Comparison of ENCODE assay signal across 9 mouse cellular contexts in the genomic region with DNA sequence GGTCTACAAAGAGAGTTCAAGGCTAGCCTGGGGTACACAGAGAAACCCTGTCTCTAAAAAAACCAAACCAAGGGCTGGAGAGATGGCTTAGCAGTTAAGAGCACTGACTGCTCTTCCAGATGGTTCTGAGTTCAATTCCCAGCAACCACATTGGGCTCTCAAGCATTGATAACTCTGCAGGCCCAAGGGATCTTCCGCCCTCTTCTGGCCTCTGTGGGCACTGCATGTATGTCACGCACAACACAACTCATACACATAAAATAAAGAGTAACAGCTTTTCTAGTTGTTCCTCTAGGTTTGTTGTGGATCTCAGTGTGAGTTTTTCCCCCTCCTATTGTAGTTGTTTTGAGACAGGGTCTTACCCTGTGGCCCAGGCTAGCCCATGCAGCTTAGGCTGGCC.
DNase-seq lines count a peak whose midpoint lies in the region; ATAC-seq and TF ChIP-seq lines count a peak whose summit lies in the region.
"Had no signal": no experiment of that assay in that cellular context is flagged by ENCODE, and none has a peak within 500 bp of the region (broad histone marks: within the 10 kb centered on the region; RNA-seq: fewer than 3 reads in every experiment).

No protein-coding gene starts in this region.

- peaks cover 5% of the 10 kb centered on the region; the same call in 1 of the 2 replicates for H3K27me3 ChIP-seq in heart, adult 2 months (ENCODE audit: control insufficient read depth, insufficient read depth, low read length)
- peaks cover 56% of the 10 kb centered on the region for H3K27me3 ChIP-seq in heart, embryonic 10.5 days (ENCODE audit: insufficient read depth, poor library complexity, severe bottlenecking)
- H3K27me3 ChIP-seq in midbrain, embryonic 10.5 days (ENCODE audit: low read depth, poor library complexity, severe bottlenecking): peaks cover 66% of the 10 kb centered on the region
- H3K27me3 ChIP-seq in midbrain, embryonic 11.5 days (ENCODE audit: control insufficient read depth, insufficient read depth, low read length): no peaks in the 10 kb centered on the region; the same call in 1 of the 2 replicates
- no peaks in the 10 kb centered on the region for H3K27me3 ChIP-seq in splenic B cell, adult 2 months (ENCODE audit: control insufficient read depth, insufficient read depth, low read length, poor library complexity, severe bottlenecking)

- no peak overlapping the region for H3K4me3 ChIP-seq in heart, adult 2 months
- H3K4me3 ChIP-seq in heart, embryonic 10.5 days: no peak overlapping the region
- H3K4me3 ChIP-seq in midbrain, embryonic 10.5 days: no peak overlapping the region
- H3K4me3 ChIP-seq in midbrain, embryonic 11.5 days (ENCODE audit: low read depth, low read length): no peak overlapping the region

- H3K79me2 ChIP-seq in heart, adult 2 months (replicated peaks; ENCODE audit: control insufficient read depth, insufficient read depth, low read length): no peaks in the 10 kb centered on the region

- intact Hi-C loops in heart, adult 2 months (cut with DNase I): no loop called here
- intact Hi-C loops in left cerebral cortex, postnatal 25 days (cut with DNase I): loop anchor here (5.0 kb wide), 1 partner anchor 90 kb away; a partner anchor contains a TSS

- H3K4me1 ChIP-seq in heart, adult 2 months (ENCODE audit: control insufficient read depth, insufficient read depth, low read length): peaks cover 3% of the 10 kb centered on the region
- H3K4me1 ChIP-seq in heart, embryonic 10.5 days: peaks cover 46% of the 10 kb centered on the region
- peaks cover 48% of the 10 kb centered on the region for H3K4me1 ChIP-seq in midbrain, embryonic 10.5 days
- peaks cover 19% of the 10 kb centered on the region for H3K4me1 ChIP-seq in midbrain, embryonic 11.5 days (ENCODE audit: control insufficient read depth, insufficient read depth, low read length)

- no peak for TF ChIP-seq EP300 in heart, adult 2 months (IDR thresholded peaks at IDR 0.05; ENCODE audit: insufficient read depth, low read depth, low read length)

- no peak for DNase-seq in heart, adult 2 months
- DNase-seq in heart, embryonic 10.5 days (ENCODE audit: low spot score): no peak
- peak; percentile 36 for DNase-seq in midbrain, embryonic 10.5 days (ENCODE audit: low spot score)
- DNase-seq in midbrain, embryonic 11.5 days (ENCODE audit: low spot score, missing footprints): no peak
- peak; percentile 38 for DNase-seq in NIH3T3 (ENCODE audit: low read depth)
- peak; percentile 48 for DNase-seq in splenic B cell, adult 2 months (ENCODE audit: low read depth, low spot score)
- DNase-seq in left cerebral cortex, postnatal 25 days (ENCODE audit: low spot score in 2 of 2): no peak
- no peak for DNase-seq in gastrocnemius, postnatal 4 days (ENCODE audit: low spot score in 2 of 2)
- DNase-seq: cerebellum, adult 9-11 months had no signal

- no peak overlapping the region for H3K27ac ChIP-seq in heart, adult 2 months
- no peak overlapping the region for H3K27ac ChIP-seq in heart, embryonic 10.5 days
- H3K27ac ChIP-seq in midbrain, embryonic 10.5 days (replicated peaks): no peak overlapping the region
- H3K27ac ChIP-seq in midbrain, embryonic 11.5 days (ENCODE audit: low read depth, low read length): no peak overlapping the region

- TF ChIP-seq CTCF in heart, adult 2 months (IDR thresholded peaks at IDR 0.05): peak; percentile 62

- H3K9me3 ChIP-seq in heart, embryonic 10.5 days: no peaks in the 10 kb centered on the region
- no peaks in the 10 kb centered on the region for H3K9me3 ChIP-seq in midbrain, embryonic 10.5 days (replicated peaks)
- H3K9me3 ChIP-seq in midbrain, embryonic 11.5 days (ENCODE audit: control insufficient read depth, low read length): no peaks in the 10 kb centered on the region

- no peak for TF ChIP-seq POLR2A in heart, adult 2 months (IDR thresholded peaks at IDR 0.05; ENCODE audit: insufficient read depth, low read depth, low read length)

- ATAC-seq in midbrain, embryonic 11.5 days (ENCODE audit: low FRiP score): no peak

- no peak overlapping the region for H3K4me2 ChIP-seq in midbrain, embryonic 11.5 days

- no peaks in the 10 kb centered on the region for H3K36me3 ChIP-seq in heart, adult 2 months (ENCODE audit: control insufficient read depth, insufficient read depth, low read length)
- H3K36me3 ChIP-seq in heart, embryonic 10.5 days: no peaks in the 10 kb centered on the region
- H3K36me3 ChIP-seq in midbrain, embryonic 10.5 days: no peaks in the 10 kb centered on the region
- H3K36me3 ChIP-seq in midbrain, embryonic 11.5 days (ENCODE audit: control insufficient read depth, insufficient read depth, low read length): no peaks in the 10 kb centered on the region
- H3K36me3 ChIP-seq in splenic B cell, adult 2 months (ENCODE audit: control insufficient read depth, insufficient read depth, low read length, poor library complexity, severe bottlenecking): no peaks in the 10 kb centered on the region

- no peak overlapping the region for H3K9ac ChIP-seq in heart, adult 2 months (ENCODE audit: low read depth, low read length)
- no peak overlapping the region for H3K9ac ChIP-seq in midbrain, embryonic 11.5 days (ENCODE audit: low read length)

- 91% methylated on average over 2 of the region's 2 CpGs for WGBS in heart, adult 2 months
- 81% methylated on average over 2 of the region's 2 CpGs for WGBS in heart, embryonic 10.5 days
- 82% methylated on average over 2 of the region's 2 CpGs for WGBS in midbrain, embryonic 10.5 days
- WGBS in midbrain, embryonic 11.5 days: 83% methylated on average over 2 of the region's 2 CpGs

Comparison
In these comparisons a context has a peak if more than half of its experiments do, and no peak if none do; other contexts are left out.
1. DNase-seq: peak in midbrain, embryonic 10.5 days (single experiment), NIH3T3 (single experiment) and splenic B cell, adult 2 months (single experiment); none in heart, adult 2 months (0 of 2), heart, embryonic 10.5 days (single experiment), midbrain, embryonic 11.5 days (single experiment), left cerebral cortex, postnatal 25 days (0 of 2) and gastrocnemius, postnatal 4 days (0 of 2).